Mouse (Mus musculus) splenic B cell, adult 2 months (primary cell): ENCODE measurements at regions not wholly inside any gene's neighbourhood (a gene's known extent, or its start where the extent isn't known, plus 50 kb on each side); places are given as distances from the start of the nearest gene placed in this dataset.

ENCODE experiments used
- DNase-seq: peaks from one replicate; pipeline ENCODE4 v3.0.0-alpha.2; 2011; ENCODE audit warnings: low read depth, low spot score
- H3K27me3 ChIP-seq: 2 replicates; pipeline ENCODE4 v1.6.1; 2012; ENCODE audit warnings: mild to moderate bottlenecking, low read length, moderate library complexity, mixed read lengths; ENCODE audit not compliant: control insufficient read depth, poor library complexity, insufficient read depth, severe bottlenecking
- H3K36me3 ChIP-seq: 2 replicates; pipeline ENCODE4 v1.6.1; 2012; ENCODE audit warnings: mild to moderate bottlenecking, low read length, moderate library complexity, mixed read lengths; ENCODE audit not compliant: control insufficient read depth, poor library complexity, insufficient read depth, severe bottlenecking

DNA sequence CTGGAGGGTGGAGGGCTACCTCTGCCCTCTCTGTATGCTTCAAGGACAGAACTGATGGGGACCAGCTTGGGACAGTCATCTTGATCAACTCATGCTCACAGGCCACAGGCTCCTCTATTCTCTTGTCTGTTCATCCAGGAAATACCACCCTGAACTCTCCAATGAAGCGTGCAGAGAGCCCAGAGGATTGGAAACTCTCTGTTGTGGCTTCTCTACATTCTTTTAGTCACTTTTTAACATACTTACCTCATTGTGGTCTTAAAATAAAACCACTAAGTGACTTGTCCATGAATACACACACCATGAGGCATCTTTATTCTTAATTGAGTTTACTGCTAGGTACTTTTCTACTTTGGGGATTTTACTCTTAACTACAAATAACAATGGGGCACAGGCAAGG, 209.8 kb downstream of the Irs2 start:
- H3K27me3 ChIP-seq = no peaks in the 10 kb centered on the region
- DNase-seq = no peak
- no peaks in the 10 kb centered on the region for H3K36me3 ChIP-seq

GRCm38 (mm10) chr8:10794367-10795189, 213.7 kb downstream of the Irs2 start:
- peak; percentile 24 for DNase-seq

GRCm38 (mm10) chr8:10793670-10794366, 214.4 kb downstream of the Irs2 start:
- Histone ChIP-seq H3K27me3 (no peaks in the 10 kb centered on the region), H3K36me3 (no peaks in the 10 kb centered on the region)
- no peak for DNase-seq

More at GRCm38 (mm10) chr8:10794367-10795189, 213.7 kb downstream of the Irs2 start:
- Histone ChIP-seq H3K36me3 (no peaks in the 10 kb centered on the region), H3K27me3 (no peaks in the 10 kb centered on the region)

DNA sequence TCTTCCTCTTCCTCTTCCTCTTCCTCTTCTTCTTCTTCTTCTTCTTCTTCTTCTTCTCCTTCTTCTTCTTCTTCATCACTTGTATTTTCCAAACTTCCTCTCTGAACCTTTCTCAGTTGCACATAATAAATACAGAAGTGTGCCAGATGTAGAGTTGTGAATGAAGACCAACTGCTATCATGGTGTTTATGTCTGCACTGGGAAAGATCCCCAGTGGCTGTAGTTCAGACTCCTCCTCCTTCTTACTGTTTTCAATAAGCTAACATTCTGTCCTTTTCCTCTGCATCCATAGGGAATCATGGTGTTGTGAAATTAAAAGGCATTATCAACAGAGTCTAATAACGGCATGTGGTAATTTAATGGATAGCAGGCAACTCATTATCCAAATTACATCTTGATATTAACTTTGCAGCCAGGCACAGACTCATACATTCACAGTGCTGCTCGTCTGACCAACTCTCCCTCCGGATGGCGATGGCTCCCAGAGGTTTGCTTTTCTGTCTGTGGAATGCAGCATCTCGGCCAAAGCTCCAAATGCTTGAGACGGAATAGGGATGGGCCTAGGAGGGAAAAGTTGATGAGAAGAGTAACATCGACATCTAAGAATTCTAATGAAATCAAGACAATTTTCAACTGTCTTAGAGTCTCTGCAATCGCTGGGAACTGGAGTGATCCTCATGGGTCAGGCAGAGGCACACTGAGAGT, 219.6 kb downstream of the Irs2 start:
- DNase-seq = no peak
- no peaks in the 10 kb centered on the region for H3K27me3 ChIP-seq

GRCm38 (mm10) chr8:10785801-10786200, 222.5 kb downstream of the Irs2 start:
- Histone ChIP-seq H3K36me3 (no peaks in the 10 kb centered on the region), H3K27me3 (no peaks in the 10 kb centered on the region)
- DNase-seq = no peak

More for the DNA sequence above, 219.6 kb downstream of the Irs2 start:
- no peaks in the 10 kb centered on the region for H3K36me3 ChIP-seq

- Histone ChIP-seq H3K27me3 (no peaks in the 10 kb centered on the region), H3K36me3 (no peaks in the 10 kb centered on the region)
- no peak for DNase-seq
These were observed 222.9 kb downstream of the Irs2 start for GRCm38 (mm10) chr8:10785311-10785710.

DNA sequence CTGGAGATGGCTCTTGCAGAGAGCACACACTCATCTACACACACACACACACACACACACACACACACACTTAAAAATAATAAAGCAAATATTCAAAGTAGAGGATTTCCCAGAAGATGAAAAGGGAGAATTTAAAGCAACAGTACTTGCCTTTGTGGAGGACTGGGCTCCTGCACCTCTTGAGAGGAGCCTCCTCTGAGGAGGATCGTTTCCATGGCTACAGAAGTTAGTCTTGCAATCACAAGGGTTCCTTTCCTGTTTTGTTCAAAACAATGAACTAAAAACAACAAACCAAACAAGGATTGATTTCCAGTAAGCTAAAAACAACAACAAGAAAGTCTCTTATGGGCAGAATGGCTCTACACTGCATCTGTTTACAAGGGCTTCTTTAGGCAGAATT, 223.8 kb downstream of the Irs2 start:
- H3K36me3 ChIP-seq = no peaks in the 10 kb centered on the region
- no peaks in the 10 kb centered on the region for H3K27me3 ChIP-seq
- no peak for DNase-seq

- Histone ChIP-seq H3K27me3 (no peaks in the 10 kb centered on the region), H3K36me3 (no peaks in the 10 kb centered on the region)
- DNase-seq = no peak
These were observed 226.4 kb downstream of the Irs2 start for GRCm38 (mm10) chr8:10781860-10782259.

GRCm38 (mm10) chr8:10779636-10780035, 228.6 kb downstream of the Irs2 start:
- DNase-seq = no peak
- Histone ChIP-seq H3K36me3 (no peaks in the 10 kb centered on the region), H3K27me3 (no peaks in the 10 kb centered on the region)

GRCm38 (mm10) chr8:10775202-10776010, 232.9 kb downstream of the Irs2 start:
- no peaks in the 10 kb centered on the region for H3K36me3 ChIP-seq
- no peak for DNase-seq
- no peaks in the 10 kb centered on the region for H3K27me3 ChIP-seq

- no peaks in the 10 kb centered on the region for H3K27me3 ChIP-seq
- DNase-seq = no peak
- H3K36me3 ChIP-seq = no peaks in the 10 kb centered on the region
These were observed 233.5 kb downstream of the Irs2 start for GRCm38 (mm10) chr8:10774778-10775177.

- no peak for DNase-seq
- Histone ChIP-seq H3K27me3 (no peaks in the 10 kb centered on the region), H3K36me3 (no peaks in the 10 kb centered on the region)
These were observed 240.1 kb downstream of the Irs2 start for GRCm38 (mm10) chr8:10768181-10768580.

DNA sequence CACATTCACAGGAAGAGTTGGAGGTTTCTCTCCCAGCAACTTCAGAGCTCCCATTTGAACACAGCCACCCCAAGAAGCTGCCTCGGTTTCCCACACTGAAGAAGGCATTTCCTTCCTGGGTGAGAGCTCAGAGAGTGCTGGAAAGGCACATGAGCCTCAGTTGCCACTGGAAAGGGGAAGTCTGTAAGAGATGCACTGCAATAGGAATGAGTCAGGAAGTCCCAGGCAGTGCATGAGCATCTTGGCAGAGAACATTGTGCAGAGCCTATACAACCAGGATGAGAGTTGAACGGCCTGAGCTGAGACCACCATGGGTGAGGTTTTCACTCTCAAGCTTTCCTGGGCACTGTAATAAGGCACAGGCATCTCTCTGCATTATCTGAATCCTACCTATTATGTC, 244.4 kb downstream of the Irs2 start:
- no peaks in the 10 kb centered on the region for H3K27me3 ChIP-seq
- no peak for DNase-seq
- no peaks in the 10 kb centered on the region for H3K36me3 ChIP-seq

DNA sequence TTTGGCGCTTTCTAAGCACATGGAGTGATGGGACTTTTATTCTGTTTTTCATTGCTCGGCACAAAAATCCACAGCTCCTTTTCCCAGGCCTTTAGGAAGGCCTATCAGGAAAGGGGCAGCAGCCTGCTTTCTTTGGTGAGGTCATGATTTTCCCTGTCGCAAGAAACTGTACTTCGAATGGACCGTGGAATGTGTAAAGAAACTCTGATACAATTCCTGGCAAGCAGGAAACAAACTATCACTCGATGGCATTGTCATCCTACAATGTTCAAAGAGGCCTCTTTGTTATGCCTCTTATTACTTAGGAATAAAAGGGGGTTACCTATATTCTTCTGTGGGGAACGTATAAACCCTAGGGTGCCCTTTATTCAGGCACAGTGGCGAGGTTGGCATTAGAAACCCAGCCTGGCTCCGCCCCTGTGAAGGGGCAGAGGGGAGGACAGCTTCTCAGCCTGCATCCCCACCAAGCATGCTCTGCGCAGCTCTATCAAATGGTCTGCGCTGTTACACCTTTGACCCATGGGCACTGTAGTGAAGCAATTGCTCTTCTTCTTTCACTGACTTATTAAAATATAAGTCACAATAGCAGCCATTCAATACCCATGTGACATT, 246.5 kb downstream of the Irs2 start:
- DNase-seq = no peak
- Histone ChIP-seq H3K27me3 (no peaks in the 10 kb centered on the region), H3K36me3 (no peaks in the 10 kb centered on the region)
